Mouse (Mus musculus): ENCODE measurements around the gene Txnrd2. TPM values are rescaled to one million over a fixed set of nuclear protein-coding genes. Genes with fewer than 3 reads are reported as not detected.

Gene Txnrd2
- polyA plus RNA-seq, 1 experiment from 2014 or later = 17.4 TPM

GRCm38 (mm10) chr16:18486126-18486525, 59.9 kb downstream of the Txnrd2 start:
- DNase-seq (ENCODE audit: low spot score) (no peak), ATAC-seq (replicated peaks; ENCODE audit: low FRiP score, low TSS enrichment, low read depth) (no peak)
- 97% methylated on average over 2 of the region's 2 CpGs for WGBS
- no peaks in the 10 kb centered on the region for H3K4me1 ChIP-seq (replicated peaks; ENCODE audit: control insufficient read depth, insufficient read depth, low read length)
- H3K4me3 ChIP-seq (ENCODE audit: low read depth, low read length) = no peak overlapping the region
- no peak overlapping the region for H3K27ac ChIP-seq (ENCODE audit: low read depth)
- no peaks in the 10 kb centered on the region for H3K9me3 ChIP-seq (ENCODE audit: control insufficient read depth, low read length)
- H3K36me3 ChIP-seq (ENCODE audit: control insufficient read depth, insufficient read depth, low read length) = no peaks in the 10 kb centered on the region
- no peak overlapping the region for H3K4me2 ChIP-seq (ENCODE audit: low read length)
- H3K9ac ChIP-seq (ENCODE audit: low read length) = no peak overlapping the region
- H3K27me3 ChIP-seq (replicated peaks; ENCODE audit: control insufficient read depth, insufficient read depth, low read length) = no peaks in the 10 kb centered on the region

DNA sequence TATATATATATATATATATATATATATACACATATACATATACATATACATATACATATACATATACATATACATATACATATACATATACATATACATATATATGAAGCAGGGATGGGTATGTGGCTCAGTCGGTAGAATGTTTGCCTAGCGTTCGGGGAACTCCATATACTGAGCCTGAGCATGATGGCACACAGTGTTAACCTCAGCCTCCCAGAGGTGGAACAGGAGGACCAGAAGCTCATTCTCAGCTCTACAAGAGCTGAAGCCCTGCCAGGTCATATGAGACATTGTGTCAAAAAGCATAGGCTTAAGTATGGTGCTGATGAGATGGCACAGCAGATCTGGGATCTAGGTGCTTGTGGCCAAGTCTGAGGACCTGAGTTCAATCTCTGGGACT, 64.1 kb downstream of the Txnrd2 start:
- Histone ChIP-seq H3K27ac (ENCODE audit: low read depth) (no peak overlapping the region), H3K9me3 (ENCODE audit: control insufficient read depth, low read length) (no peaks in the 10 kb centered on the region), H3K4me2 (ENCODE audit: low read length) (no peak overlapping the region), H3K36me3 (ENCODE audit: control insufficient read depth, insufficient read depth, low read length) (no peaks in the 10 kb centered on the region), H3K4me3 (ENCODE audit: low read depth, low read length) (no peak overlapping the region), H3K27me3 (replicated peaks; ENCODE audit: control insufficient read depth, insufficient read depth, low read length) (no peaks in the 10 kb centered on the region), H3K9ac (ENCODE audit: low read length) (no peak overlapping the region), H3K4me1 (replicated peaks; ENCODE audit: control insufficient read depth, insufficient read depth, low read length) (no peaks in the 10 kb centered on the region)
- WGBS = 96% methylated on average over 3 of the region's 3 CpGs
- no peak for DNase-seq (ENCODE audit: low spot score)
- ATAC-seq (replicated peaks; ENCODE audit: low FRiP score, low TSS enrichment, low read depth) = no peak

DNA sequence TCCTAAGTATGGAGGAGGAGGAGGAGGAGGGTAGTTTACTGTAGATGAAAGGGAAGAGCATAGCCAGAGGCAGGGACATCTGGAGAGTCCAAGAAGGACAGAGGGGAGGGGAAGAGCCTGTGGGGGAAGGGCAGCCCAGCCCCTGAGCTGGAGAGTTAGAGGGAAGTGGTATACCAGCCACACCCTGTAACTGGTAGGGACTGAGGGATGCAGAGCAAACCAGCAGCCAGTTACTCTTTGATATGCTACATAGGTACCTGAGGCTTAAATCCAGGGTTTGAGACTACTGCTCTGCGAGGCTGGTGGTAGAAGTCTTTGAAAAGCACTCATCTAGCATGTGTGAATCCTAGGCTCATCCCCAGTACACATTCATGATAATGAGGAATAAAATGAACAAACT, 64.7 kb downstream of the Txnrd2 start:
- no peaks in the 10 kb centered on the region for H3K27me3 ChIP-seq (replicated peaks; ENCODE audit: control insufficient read depth, insufficient read depth, low read length)
- H3K9me3 ChIP-seq (ENCODE audit: control insufficient read depth, low read length) = no peaks in the 10 kb centered on the region
- no peak overlapping the region for H3K9ac ChIP-seq (ENCODE audit: low read length)
- no peak overlapping the region for H3K27ac ChIP-seq (ENCODE audit: low read depth)
- no peaks in the 10 kb centered on the region for H3K4me1 ChIP-seq (replicated peaks; ENCODE audit: control insufficient read depth, insufficient read depth, low read length)
- H3K4me2 ChIP-seq (ENCODE audit: low read length) = no peak overlapping the region
- no peaks in the 10 kb centered on the region for H3K36me3 ChIP-seq (ENCODE audit: control insufficient read depth, insufficient read depth, low read length)
- no peak overlapping the region for H3K4me3 ChIP-seq (ENCODE audit: low read depth, low read length)
- WGBS = 64% methylated on average over 1 of the region's 1 CpGs
- ATAC-seq (replicated peaks; ENCODE audit: low FRiP score, low TSS enrichment, low read depth) = no peak
- DNase-seq (ENCODE audit: low spot score) = no peak

DNA sequence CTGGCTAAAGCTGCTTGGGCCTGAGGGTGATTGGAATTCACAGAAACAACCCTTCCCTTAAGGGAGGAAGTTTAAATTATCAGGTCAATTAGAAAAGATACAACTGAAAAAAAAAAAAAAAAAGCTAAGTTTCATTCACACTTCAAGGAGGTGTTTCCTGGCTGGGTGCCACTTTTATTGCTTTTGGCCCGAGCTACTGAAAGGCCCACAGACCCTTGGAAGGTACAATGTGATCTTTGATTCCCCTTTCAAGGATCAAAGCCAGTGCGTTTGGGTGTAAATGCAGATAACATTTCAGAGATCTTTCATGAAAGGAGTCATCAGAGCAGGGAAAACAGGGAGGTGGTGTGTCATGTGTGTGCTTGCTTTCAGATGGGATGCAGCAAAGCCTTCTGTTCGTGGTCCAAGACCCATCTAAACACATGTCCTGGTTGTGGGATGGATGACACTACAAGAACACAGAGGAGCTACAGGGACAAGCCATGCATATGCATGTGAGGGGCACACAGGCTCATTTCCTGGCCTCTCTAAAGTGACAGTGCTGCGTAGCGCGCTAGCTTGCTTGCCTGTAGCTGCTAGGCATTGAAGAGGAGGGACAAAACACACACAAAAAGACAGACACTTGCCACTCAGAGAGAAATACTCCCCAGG, 71.8 kb downstream of the Txnrd2 start:
- WGBS = 8% methylated on average over 6 of the region's 6 CpGs
- peak; percentile 26 for ATAC-seq (replicated peaks; ENCODE audit: low FRiP score, low TSS enrichment, low read depth)

GRCm38 (mm10) chr16:18498558-18498990, 72.4 kb downstream of the Txnrd2 start, which contains the start of the genes Gnb1l and Rtl10:
Gene Gnb1l, plus strand, starts transcription at chr16:18498713.
Gene Rtl10, plus strand, starts transcription at chr16:18498901.
- peak; percentile 94 for ATAC-seq (replicated peaks; ENCODE audit: low FRiP score, low TSS enrichment, low read depth)

More for the DNA sequence above, 71.8 kb downstream of the Txnrd2 start:
- Histone ChIP-seq H3K27me3 (replicated peaks; ENCODE audit: control insufficient read depth, insufficient read depth, low read length) (no peaks in the 10 kb centered on the region), H3K27ac (ENCODE audit: low read depth) (peak overlapping the region; percentile 84), H3K4me3 (ENCODE audit: low read depth, low read length) (peak overlapping the region; percentile 73), H3K4me1 (replicated peaks; ENCODE audit: control insufficient read depth, insufficient read depth, low read length) (peaks cover 17% of the 10 kb centered on the region), H3K36me3 (ENCODE audit: control insufficient read depth, insufficient read depth, low read length) (peaks cover 22% of the 10 kb centered on the region), H3K9me3 (ENCODE audit: control insufficient read depth, low read length) (no peaks in the 10 kb centered on the region), H3K9ac (ENCODE audit: low read length) (peak overlapping the region; percentile 83), H3K4me2 (ENCODE audit: low read length) (peak overlapping the region; percentile 88)
- DNase-seq (ENCODE audit: low spot score) = no peak

DNA sequence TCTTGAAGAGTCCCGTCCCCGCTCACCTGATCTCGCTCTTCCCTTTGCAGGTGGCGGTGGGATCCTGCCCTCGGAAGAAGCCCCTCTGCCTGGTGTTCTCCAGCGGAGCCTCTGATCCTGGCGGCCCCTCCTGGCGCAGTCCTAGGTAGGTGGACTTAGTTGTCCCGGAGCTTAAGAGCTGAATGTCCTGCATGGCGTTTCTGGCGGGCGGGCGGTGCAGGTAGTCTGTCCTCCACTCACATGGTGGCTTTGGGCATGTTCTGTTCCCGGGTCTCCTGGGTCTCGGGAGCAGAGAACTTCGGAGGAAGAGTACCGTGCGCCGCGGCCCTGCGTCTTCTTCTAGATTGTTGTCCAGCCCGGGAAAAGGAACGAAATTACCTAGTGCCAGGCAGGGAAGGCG, 72.8 kb downstream of the Txnrd2 start:
- under 1% methylated on average over 24 of the region's 24 CpGs for WGBS
- ATAC-seq (replicated peaks; ENCODE audit: low FRiP score, low TSS enrichment, low read depth) = peak; percentile 67
- Histone ChIP-seq H3K4me1 (replicated peaks; ENCODE audit: control insufficient read depth, insufficient read depth, low read length) (peaks cover 17% of the 10 kb centered on the region), H3K4me2 (ENCODE audit: low read length) (peak overlapping the region; percentile 88), H3K9ac (ENCODE audit: low read length) (peak overlapping the region; percentile 83), H3K9me3 (ENCODE audit: control insufficient read depth, low read length) (no peaks in the 10 kb centered on the region), H3K27ac (ENCODE audit: low read depth) (0 out of 2 replicates have a peak overlapping the region, but pooled peaks have one; percentile 22), H3K36me3 (ENCODE audit: control insufficient read depth, insufficient read depth, low read length) (peaks cover 23% of the 10 kb centered on the region), H3K27me3 (replicated peaks; ENCODE audit: control insufficient read depth, insufficient read depth, low read length) (no peaks in the 10 kb centered on the region), H3K4me3 (ENCODE audit: low read depth, low read length) (peak overlapping the region; percentile 73)
- DNase-seq (ENCODE audit: low spot score) = no peak

More at GRCm38 (mm10) chr16:18498558-18498990, 72.4 kb downstream of the Txnrd2 start, which contains the start of the genes Gnb1l and Rtl10:
- Histone ChIP-seq H3K27ac (ENCODE audit: low read depth) (peak within 1 kb of the TSS; percentile 84), H3K27me3 (replicated peaks; ENCODE audit: control insufficient read depth, insufficient read depth, low read length) (no peaks in the 10 kb centered on the region), H3K9ac (ENCODE audit: low read length) (peak within 1 kb of the TSS; percentile 83), H3K9me3 (ENCODE audit: control insufficient read depth, low read length) (no peaks in the 10 kb centered on the region), H3K4me1 (replicated peaks; ENCODE audit: control insufficient read depth, insufficient read depth, low read length) (peaks cover 17% of the 10 kb centered on the region), H3K36me3 (ENCODE audit: control insufficient read depth, insufficient read depth, low read length) (peaks cover 23% of the 10 kb centered on the region), H3K4me3 (ENCODE audit: low read depth, low read length) (peak within 1 kb of the TSS; percentile 73), H3K4me2 (ENCODE audit: low read length) (peak within 1 kb of the TSS; percentile 88)
- WGBS = under 1% methylated on average over 47 of the region's 51 CpGs
- DNase-seq (ENCODE audit: low spot score) = peak; percentile 95

DNA sequence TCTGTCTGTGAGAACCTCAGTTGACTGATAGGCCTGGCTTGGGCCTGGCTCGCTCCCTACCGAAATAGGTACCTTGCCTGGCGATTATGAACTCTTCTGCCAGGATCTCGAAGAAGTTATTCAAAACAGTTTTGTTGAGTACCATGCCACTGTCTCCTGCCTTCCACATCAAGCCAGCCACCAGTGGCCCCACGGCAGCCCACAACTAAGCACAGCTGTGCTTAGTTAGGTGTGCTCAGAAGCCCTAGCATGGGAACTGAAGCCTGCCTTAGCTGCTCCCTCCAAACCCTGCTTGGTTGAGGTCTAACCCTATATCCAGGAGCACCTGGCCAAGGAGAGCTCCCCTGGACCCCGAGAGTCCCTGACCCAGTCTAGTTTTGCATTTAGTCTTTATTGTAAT, 75.3 kb downstream of the Txnrd2 start:
- H3K4me2 ChIP-seq (ENCODE audit: low read length) = no peak overlapping the region
- 96% methylated on average over 6 of the region's 6 CpGs for WGBS
- H3K27me3 ChIP-seq (replicated peaks; ENCODE audit: control insufficient read depth, insufficient read depth, low read length) = no peaks in the 10 kb centered on the region
- H3K4me1 ChIP-seq (replicated peaks; ENCODE audit: control insufficient read depth, insufficient read depth, low read length) = peaks cover 17% of the 10 kb centered on the region
- H3K4me3 ChIP-seq (ENCODE audit: low read depth, low read length) = no peak overlapping the region
- ATAC-seq (replicated peaks; ENCODE audit: low FRiP score, low TSS enrichment, low read depth) (no peak), DNase-seq (ENCODE audit: low spot score) (no peak)
- no peaks in the 10 kb centered on the region for H3K9me3 ChIP-seq (ENCODE audit: control insufficient read depth, low read length)
- H3K9ac ChIP-seq (ENCODE audit: low read length) = no peak overlapping the region
- H3K27ac ChIP-seq (ENCODE audit: low read depth) = no peak overlapping the region
- H3K36me3 ChIP-seq (ENCODE audit: control insufficient read depth, insufficient read depth, low read length) = peaks cover 23% of the 10 kb centered on the region

GRCm38 (mm10) chr16:18503566-18504342, 77.6 kb downstream of the Txnrd2 start:
- Histone ChIP-seq H3K4me2 (ENCODE audit: low read length) (no peak overlapping the region), H3K4me3 (ENCODE audit: low read depth, low read length) (no peak overlapping the region), H3K36me3 (ENCODE audit: control insufficient read depth, insufficient read depth, low read length) (peaks cover 23% of the 10 kb centered on the region), H3K9ac (ENCODE audit: low read length) (no peak overlapping the region), H3K9me3 (ENCODE audit: control insufficient read depth, low read length) (no peaks in the 10 kb centered on the region), H3K27me3 (replicated peaks; ENCODE audit: control insufficient read depth, insufficient read depth, low read length) (no peaks in the 10 kb centered on the region), H3K4me1 (replicated peaks; ENCODE audit: control insufficient read depth, insufficient read depth, low read length) (peaks cover 14% of the 10 kb centered on the region), H3K27ac (ENCODE audit: low read depth) (no peak overlapping the region)
- DNase-seq (ENCODE audit: low spot score) = no peak
- 90% methylated on average over 14 of the region's 14 CpGs for WGBS
- ATAC-seq (replicated peaks; ENCODE audit: low FRiP score, low TSS enrichment, low read depth) = no peak

Measured in intestine, embryonic 14.5 days (tissue).